Mouse (Mus musculus) embryonic facial prominence, embryonic 14.5 days (tissue): Measurements from ENCODE around the gene Asic5. TPM values are rescaled to one million over a fixed set of nuclear protein-coding genes. Genes with fewer than 3 reads are reported as not detected.

Source experiments
- ATAC-seq: fragments of 200-750 bp; cut with Nextera tagmentation; 2 replicates; pipeline ENCODE4 v1.8.0; 2017; ENCODE audit warnings: low read depth, moderate number of reproducible peaks, moderate TSS enrichment
- DNase-seq: peaks from one replicate; pipeline ENCODE4 v3.0.0-alpha.2; 2015; ENCODE audit warnings: low spot score
- H3K27ac ChIP-seq: fragments of 300-500 bp; sonication (generic); replicated peaks from 2 replicates; pipeline ENCODE4 v1.5.1; 2014; ENCODE audit warnings: low read depth, mild to moderate bottlenecking, low read length, moderate library complexity
- H3K27me3 ChIP-seq: fragments of 300-500 bp; sonication (generic); replicated peaks from 2 replicates; pipeline ENCODE4 v1.6.1; 2014; ENCODE audit warnings: low read length; ENCODE audit not compliant: control insufficient read depth, insufficient read depth
- H3K36me3 ChIP-seq: fragments of 300-500 bp; sonication (generic); 2 replicates; pipeline ENCODE4 v1.6.1; 2014; ENCODE audit warnings: low read length, mixed read lengths; ENCODE audit not compliant: control insufficient read depth, insufficient read depth
- H3K4me1 ChIP-seq: fragments of 300-500 bp; sonication (generic); 2 replicates; pipeline ENCODE4 v1.6.1; 2014; ENCODE audit warnings: antibody characterized with exemption, low read length; ENCODE audit not compliant: control insufficient read depth, insufficient read depth
- H3K4me2 ChIP-seq: fragments of 300-500 bp; sonication (generic); 2 replicates; pipeline ENCODE4 v1.6.1; 2014; ENCODE audit warnings: low read depth, mild to moderate bottlenecking, low read length, moderate library complexity, mixed read lengths
- H3K4me3 ChIP-seq: fragments of 300-500 bp; sonication (generic); 2 replicates; pipeline ENCODE4 v1.5.1; 2014; ENCODE audit warnings: low read depth, mild to moderate bottlenecking, low read length
- H3K9ac ChIP-seq: fragments of 300-500 bp; sonication (generic); 2 replicates; pipeline ENCODE4 v1.6.1; 2014; ENCODE audit warnings: low read depth, mild to moderate bottlenecking, low read length, moderate library complexity, mixed read lengths
- H3K9me3 ChIP-seq: fragments of 300-500 bp; sonication (generic); 2 replicates; pipeline ENCODE4 v1.6.1; 2016; ENCODE audit warnings: low read length; ENCODE audit not compliant: control insufficient read depth
- WGBS: fragments of 180-500 bp; shearing (Covaris S2); extraction: QIAGEN DNeasy Blood & Tissue Kit; methylation state at CpG from one replicate; pipeline ENCODE4 v1.1.7; 2014; 5-methylcytosine and 5-hydroxymethylcytosine counted together
- polyA plus RNA-seq: library from polyadenylated mRNA; unstranded; fragments of >200 nt; fragmentation: Nextera tagmentation; extraction: Ambion mirVana; gene quantifications from 2 replicates; pipeline ENCODE4 v1.2.1, GENCODE M21; 2014

Gene Asic5
- not detected in 2 replicates for polyA plus RNA-seq

- WGBS, result 89% methylated on average over 5 of the region's 5 CpGs
- Histone ChIP-seq H3K9me3 (no peaks in the 10 kb centered on the region), H3K36me3 (no peaks in the 10 kb centered on the region), H3K4me3 (no peak within 1 kb of the TSS), H3K4me2 (no peak within 1 kb of the TSS), H3K27me3 (no peaks in the 10 kb centered on the region), H3K4me1 (no peaks in the 10 kb centered on the region), H3K27ac (no peak within 1 kb of the TSS), H3K9ac (no peak within 1 kb of the TSS)
- no peak for DNase-seq
- ATAC-seq, result no peak
Measured at GRCm38 (mm10) chr3:81981990-81982389, at the start of gene Asic5. Gene Asic5 (plus strand): TSS chr3:81982290.

- Histone ChIP-seq H3K9ac (no peak overlapping the region), H3K4me3 (no peak overlapping the region), H3K27me3 (no peaks in the 10 kb centered on the region), H3K4me2 (no peak overlapping the region; the same call in 1 of the 2 replicates), H3K4me1 (no peaks in the 10 kb centered on the region), H3K9me3 (no peaks in the 10 kb centered on the region), H3K36me3 (no peaks in the 10 kb centered on the region), H3K27ac (no peak overlapping the region)
- WGBS, result 80% methylated on average over 4 of the region's 4 CpGs
- DNase-seq, result no peak
- no peak for ATAC-seq
Measured at GRCm38 (mm10) chr3:81933348-81933747, 48.7 kb upstream of the Asic5 start.

DNA sequence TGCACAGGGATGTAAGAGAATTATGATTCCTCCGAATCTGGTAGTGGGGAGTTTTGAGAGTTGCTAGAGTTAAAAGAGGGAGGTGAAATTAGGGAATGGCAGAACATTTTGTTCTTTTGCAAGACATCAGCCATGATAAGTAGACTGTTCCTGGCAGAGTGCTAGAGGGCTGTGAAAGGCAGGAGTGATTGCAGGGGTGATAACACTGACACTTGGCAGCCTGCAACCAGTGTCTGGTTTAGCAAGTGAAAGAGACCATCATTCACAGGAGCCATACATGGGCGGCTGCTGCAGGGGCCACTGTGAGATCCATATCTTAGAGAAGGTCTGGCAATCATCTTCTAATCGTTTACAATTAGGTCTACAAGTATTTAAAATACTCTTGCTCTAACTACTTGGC is 43.2 kb upstream of the Asic5 start:
- ATAC-seq, result no peak

GRCm38 (mm10) chr3:81942341-81942740 is 39.7 kb upstream of the Asic5 start:
- Histone ChIP-seq H3K9me3 (no peaks in the 10 kb centered on the region), H3K36me3 (no peaks in the 10 kb centered on the region), H3K4me2 (no peak overlapping the region), H3K4me3 (no peak overlapping the region), H3K27me3 (no peaks in the 10 kb centered on the region), H3K9ac (no peak overlapping the region), H3K4me1 (no peaks in the 10 kb centered on the region), H3K27ac (no peak overlapping the region)
- no peak for ATAC-seq
- WGBS, result 90% methylated on average over 3 of the region's 3 CpGs
- no peak for DNase-seq

More for the DNA sequence above, 43.2 kb upstream of the Asic5 start:
- 60% methylated on average over 3 of the region's 3 CpGs for WGBS
- no peaks in the 10 kb centered on the region for H3K9me3 ChIP-seq
- H3K9ac ChIP-seq, result no peak overlapping the region
- no peaks in the 10 kb centered on the region for H3K27me3 ChIP-seq
- H3K4me3 ChIP-seq, result no peak overlapping the region
- DNase-seq, result no peak
- H3K27ac ChIP-seq, result no peak overlapping the region
- H3K4me1 ChIP-seq, result no peaks in the 10 kb centered on the region
- no peaks in the 10 kb centered on the region for H3K36me3 ChIP-seq
- no peak overlapping the region for H3K4me2 ChIP-seq

DNA sequence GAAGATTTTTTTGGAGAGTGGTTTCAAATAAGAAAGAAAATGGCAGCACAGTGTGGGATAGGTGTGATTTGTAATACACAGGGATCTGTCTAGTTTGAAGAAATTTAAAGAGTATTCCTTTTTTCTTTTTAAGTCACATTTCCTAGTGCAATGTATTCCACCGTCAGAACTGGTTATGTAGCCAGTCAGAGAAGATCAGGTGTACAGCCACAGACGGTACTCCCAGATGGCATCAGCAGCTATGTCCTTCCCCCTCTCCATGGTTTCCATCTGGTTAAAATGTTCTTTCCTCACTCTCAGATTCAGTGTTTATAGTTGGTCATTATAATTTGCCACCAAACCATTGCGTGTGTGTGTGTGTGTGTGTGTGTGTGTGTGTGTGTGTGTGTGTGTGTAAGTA is 39.0 kb upstream of the Asic5 start:
- H3K9me3 ChIP-seq, result no peaks in the 10 kb centered on the region
- H3K36me3 ChIP-seq, result no peaks in the 10 kb centered on the region
- H3K4me1 ChIP-seq, result no peaks in the 10 kb centered on the region
- H3K27me3 ChIP-seq, result no peaks in the 10 kb centered on the region
- no peak overlapping the region for H3K9ac ChIP-seq
- no peak for ATAC-seq
- no peak for DNase-seq
- H3K4me2 ChIP-seq, result no peak overlapping the region
- no peak overlapping the region for H3K27ac ChIP-seq
- H3K4me3 ChIP-seq, result no peak overlapping the region
- 83% methylated on average over 3 of the region's 3 CpGs for WGBS

DNA sequence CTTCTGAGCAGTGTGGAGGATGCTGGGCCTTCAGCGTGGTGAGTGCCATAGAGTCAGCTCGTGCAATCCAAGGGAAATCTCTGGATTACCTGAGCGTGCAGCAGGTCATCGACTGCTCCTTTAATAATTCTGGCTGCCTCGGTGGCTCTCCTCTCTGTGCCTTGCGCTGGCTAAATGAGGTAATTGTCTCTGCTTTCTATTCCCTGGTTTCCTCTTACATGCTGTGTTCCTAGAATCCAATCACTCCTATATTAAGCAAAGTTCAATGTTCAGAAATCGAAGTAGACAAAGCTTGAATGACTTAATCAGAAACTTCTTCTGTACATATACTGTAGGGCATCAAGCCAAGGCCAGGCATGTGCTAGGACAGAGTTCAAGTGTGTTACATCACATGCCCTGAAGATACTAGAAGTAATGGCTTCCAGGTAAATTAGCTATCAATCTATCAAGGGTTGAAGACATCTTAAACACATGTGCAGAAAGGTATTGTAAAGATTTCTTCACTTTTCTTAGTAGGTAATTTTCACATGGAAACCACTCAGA is 37.2 kb upstream of the Asic5 start:
- no peak overlapping the region for H3K4me2 ChIP-seq
- H3K4me1 ChIP-seq, result no peaks in the 10 kb centered on the region
- no peaks in the 10 kb centered on the region for H3K36me3 ChIP-seq
- H3K9me3 ChIP-seq, result no peaks in the 10 kb centered on the region
- no peaks in the 10 kb centered on the region for H3K27me3 ChIP-seq
- no peak for ATAC-seq
- WGBS, result 87% methylated on average over 7 of the region's 7 CpGs
- H3K4me3 ChIP-seq, result no peak overlapping the region
- no peak for DNase-seq
- no peak overlapping the region for H3K27ac ChIP-seq
- H3K9ac ChIP-seq, result no peak overlapping the region

DNA sequence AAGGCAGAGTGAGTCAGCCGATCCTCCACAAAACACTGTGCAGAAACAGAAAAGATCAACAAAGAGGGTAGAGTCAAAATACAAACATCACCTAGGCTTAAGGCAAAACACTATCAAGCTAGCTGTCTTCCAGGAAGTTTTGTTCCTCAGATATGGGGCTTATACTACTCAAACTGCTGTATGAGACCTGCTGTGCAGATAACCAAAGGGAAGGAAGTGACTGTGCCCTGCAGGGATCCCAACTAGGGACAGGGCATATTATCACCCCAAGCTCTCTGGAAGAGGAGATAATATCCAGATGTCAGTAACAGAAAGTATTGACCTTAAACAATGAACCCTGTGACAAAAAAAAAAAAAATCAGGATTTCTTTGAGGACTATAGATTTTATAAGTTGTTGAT is 33.0 kb upstream of the Asic5 start:
- H3K4me3 ChIP-seq, result no peak overlapping the region
- no peak overlapping the region for H3K4me2 ChIP-seq
- WGBS, result 71% methylated on average over 1 of the region's 1 CpGs
- no peak for DNase-seq
- H3K9me3 ChIP-seq, result no peaks in the 10 kb centered on the region
- H3K27me3 ChIP-seq, result no peaks in the 10 kb centered on the region
- no peaks in the 10 kb centered on the region for H3K36me3 ChIP-seq
- no peak overlapping the region for H3K27ac ChIP-seq
- H3K9ac ChIP-seq, result no peak overlapping the region
- ATAC-seq, result no peak
- no peaks in the 10 kb centered on the region for H3K4me1 ChIP-seq

GRCm38 (mm10) chr3:81951785-81952184 is 30.3 kb upstream of the Asic5 start:
- Histone ChIP-seq H3K9me3 (no peaks in the 10 kb centered on the region), H3K36me3 (no peaks in the 10 kb centered on the region), H3K27me3 (no peaks in the 10 kb centered on the region), H3K4me1 (no peaks in the 10 kb centered on the region), H3K4me3 (no peak overlapping the region), H3K27ac (no peak overlapping the region), H3K9ac (no peak overlapping the region), H3K4me2 (no peak overlapping the region)
- 80% methylated on average over 2 of the region's 2 CpGs for WGBS
- no peak for DNase-seq
- no peak for ATAC-seq

- H3K4me2 ChIP-seq, result no peak overlapping the region
- ATAC-seq, result no peak
- no peak overlapping the region for H3K27ac ChIP-seq
- no peaks in the 10 kb centered on the region for H3K36me3 ChIP-seq
- H3K9me3 ChIP-seq, result no peaks in the 10 kb centered on the region
- H3K4me1 ChIP-seq, result no peaks in the 10 kb centered on the region
- WGBS, result 71% methylated on average over 5 of the region's 5 CpGs
- no peak overlapping the region for H3K4me3 ChIP-seq
- no peaks in the 10 kb centered on the region for H3K27me3 ChIP-seq
- DNase-seq, result no peak
- H3K9ac ChIP-seq, result no peak overlapping the region
Measured at GRCm38 (mm10) chr3:81957484-81957883, 24.6 kb upstream of the Asic5 start.
